Mouse (Mus musculus): Measurements from ENCODE around the gene Zfp174.

Gene Zfp174

DNA sequence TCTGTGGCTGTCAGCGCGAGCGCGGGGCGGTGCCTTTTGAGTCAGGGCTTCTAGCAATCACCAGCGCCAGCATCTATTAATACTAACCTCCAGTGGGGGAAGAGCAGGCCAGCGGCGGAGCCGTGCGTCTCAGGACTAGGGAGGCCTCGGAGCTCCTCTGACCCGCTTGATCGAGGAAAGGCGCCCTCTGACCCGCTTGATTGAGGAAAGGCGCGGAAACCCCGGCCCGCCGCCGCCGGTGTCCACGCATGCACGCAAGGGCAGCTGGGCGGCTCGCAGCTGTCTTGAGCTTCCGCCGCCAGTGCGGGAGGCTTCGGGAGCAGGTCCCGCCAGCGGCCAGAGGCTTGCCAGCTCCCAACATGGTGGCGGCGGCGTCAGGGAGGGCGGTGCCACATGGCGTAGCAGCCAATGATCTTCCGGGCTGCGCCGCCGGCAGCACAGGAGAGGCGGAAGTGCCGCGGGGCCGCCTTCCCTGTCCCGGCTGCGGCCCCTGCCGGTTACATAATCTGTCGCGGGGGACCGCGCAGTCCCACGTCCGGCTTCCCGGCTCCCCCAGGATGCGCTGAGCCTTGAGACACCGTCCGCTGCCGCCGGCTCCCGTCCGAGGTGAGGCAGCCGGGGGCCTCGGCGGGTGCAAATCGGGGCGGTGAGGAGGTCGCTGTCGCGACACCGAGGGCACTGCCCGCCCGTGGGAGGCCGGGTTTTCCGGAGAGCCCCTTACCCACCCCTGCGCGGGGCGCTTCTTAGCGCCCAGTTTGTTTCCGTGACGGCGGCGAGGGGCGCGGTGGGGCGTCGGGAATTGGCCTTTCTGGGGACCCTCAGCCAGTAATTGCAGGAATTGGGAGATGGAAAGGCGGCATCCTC, 37.4 kb downstream of the Zfp174 start, which contains the start of the genes Zfp597 and Gm20695:
Gene Zfp597 (minus strand): TSS at position 361 of the 864 bp plus-strand sequence.
Gene Gm20695 (plus strand): TSS at position 448 of the 864 bp plus-strand sequence.
- DNase-seq (ENCODE audit: low spot score) = peak; percentile 94

DNA sequence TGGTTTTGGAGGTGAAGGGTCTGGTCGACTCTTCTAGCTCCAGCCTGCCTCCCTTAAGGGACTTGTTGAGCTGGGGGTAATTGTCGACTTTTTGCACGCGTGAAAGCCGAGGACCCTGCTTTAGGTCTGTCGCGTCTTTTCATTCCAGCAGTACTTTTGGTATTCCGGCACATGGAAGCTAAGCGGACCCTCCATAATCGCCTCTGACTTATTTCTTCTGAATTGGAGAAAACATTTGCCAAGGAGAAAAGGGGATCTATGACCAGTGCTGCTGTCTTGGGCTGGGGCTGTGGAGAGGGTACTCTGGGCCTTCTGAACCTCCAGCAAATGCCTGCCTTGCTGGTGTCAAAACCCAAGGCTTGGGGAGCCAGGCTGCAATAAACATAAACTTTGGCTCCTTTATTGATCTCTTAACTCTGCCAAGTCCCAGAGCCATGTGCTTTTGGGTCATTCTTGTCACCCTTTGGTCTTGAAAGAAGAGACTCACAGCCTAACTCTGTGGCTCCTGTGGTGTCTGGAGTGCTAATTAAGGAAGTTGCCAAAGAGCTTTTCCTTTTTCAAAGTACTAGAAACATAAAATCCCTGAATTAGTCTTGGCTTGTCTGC, 38.1 kb downstream of the Zfp174 start:
- DNase-seq (ENCODE audit: low spot score) = no peak

DNA sequence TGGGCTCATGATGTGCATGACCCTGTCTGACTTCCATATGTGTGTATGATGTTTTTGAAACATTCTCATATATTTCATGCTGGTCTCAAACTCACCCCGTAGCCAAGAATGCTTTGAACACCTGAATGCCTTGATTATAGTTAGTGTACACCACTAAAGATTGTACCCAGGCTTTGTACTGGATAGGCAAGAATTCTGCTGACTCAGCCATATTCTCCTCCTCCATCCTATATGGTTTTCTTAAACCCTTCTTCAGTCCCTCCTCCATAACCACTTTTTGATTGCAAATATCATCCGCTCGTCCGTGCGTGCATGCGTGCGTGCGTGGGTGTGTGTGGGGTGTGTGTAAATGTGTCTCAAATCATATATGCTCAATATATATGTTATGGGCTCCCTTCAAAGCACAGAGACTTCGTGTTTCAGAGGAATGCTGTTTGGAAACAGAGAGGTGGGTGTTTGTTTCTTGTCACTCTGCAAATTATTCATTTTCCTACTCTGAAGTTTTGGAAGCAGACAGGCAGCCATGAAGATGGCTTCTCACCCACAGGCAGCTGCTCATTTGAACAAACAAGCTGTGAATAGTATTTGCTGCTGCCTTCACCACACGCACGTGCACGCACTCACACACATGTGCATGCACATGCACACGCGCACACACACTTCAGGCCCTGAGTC, 44.7 kb downstream of the Zfp174 start:
- no peak for DNase-seq (ENCODE audit: low spot score)

DNA sequence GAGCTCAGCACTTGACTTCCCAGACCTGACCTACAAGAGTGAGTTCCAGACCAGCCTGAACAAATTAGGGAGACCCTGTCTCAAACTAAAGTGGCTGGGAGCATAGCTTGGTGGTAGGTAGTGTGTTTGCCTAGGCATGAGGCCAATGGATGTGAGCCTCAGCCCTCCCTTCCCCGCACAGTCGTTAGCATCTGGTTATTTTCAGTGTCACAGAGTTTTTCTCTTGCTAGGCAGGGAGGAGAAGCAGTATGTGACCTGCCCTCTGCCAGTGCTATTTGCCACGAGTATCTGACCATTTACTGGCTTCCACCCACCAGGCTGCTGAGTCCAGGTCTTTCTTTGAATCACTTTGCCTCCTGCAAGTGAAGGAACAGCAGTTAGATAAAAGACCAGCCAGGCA, 46.7 kb downstream of the Zfp174 start:
- no peak for DNase-seq (ENCODE audit: low spot score)

DNA sequence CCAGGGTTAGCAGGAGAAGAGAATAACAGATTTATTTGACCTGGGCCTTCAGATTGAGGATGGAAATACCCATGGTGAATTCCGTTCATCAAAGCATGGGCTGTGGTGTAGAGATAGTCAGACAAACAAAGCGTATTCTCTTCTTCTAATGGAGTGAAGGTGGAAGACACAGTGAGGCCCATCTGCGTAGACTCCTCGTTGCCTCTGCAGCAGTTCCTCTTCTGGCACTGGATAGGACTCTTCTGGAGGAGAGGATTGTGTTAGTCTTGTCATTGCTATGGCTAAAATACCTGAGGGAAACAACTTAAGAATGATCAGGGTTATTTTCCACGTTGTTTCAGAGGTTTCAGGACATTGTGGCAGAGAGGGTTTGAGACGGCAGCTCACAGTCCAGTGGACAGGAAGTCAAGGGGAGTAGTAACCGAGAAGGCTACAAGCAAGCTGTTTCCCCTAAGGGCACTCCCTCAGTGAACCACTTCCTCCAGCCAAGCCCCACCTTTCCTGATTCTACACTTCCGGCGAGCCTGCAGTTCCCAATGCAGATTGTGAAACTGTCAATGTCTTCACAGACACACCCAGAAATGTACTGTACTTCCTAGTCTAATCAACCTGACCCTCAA, 48.2 kb downstream of the Zfp174 start:
- no peak for DNase-seq (ENCODE audit: low spot score)

DNA sequence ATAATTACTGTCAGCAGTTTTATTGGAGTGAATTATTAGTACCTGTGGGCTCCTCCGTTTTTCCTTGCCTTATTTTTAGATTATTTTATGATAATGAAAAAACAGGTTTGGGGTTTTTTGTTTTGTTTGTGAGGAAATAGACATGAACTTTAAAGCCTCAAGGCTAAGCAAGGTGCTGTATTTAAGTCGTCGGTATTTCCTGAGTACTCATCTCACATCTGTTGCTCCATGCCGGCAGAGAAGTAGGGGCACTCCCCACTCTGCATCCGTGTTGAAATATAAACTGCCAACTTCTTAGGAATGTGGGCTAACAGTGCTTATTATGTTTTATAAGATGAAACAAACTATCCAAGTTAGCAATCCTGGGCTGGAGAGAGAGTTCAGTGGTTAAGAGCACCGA, 49.0 kb downstream of the Zfp174 start:
- DNase-seq (ENCODE audit: low spot score) = no peak

DNA sequence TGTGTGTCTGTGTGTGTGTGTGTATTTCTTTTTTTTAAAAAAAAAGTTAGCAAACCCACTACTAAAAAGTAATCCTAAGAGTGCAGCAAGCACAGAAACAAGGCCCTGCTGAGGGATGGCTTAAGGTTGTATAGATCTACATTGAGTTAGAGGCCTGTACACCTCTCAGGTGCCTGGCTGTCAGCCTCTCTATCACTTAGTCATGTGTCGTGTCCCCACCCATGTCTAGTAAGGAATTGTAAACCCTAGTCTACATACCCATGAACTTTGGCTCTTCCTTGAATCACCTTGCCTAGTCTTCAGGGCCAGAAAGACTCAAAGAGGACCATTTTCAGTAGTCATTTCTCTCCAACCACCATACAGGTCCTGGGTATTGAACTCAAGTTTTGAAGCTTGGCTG, 49.5 kb downstream of the Zfp174 start:
- no peak for DNase-seq (ENCODE audit: low spot score)

DNA sequence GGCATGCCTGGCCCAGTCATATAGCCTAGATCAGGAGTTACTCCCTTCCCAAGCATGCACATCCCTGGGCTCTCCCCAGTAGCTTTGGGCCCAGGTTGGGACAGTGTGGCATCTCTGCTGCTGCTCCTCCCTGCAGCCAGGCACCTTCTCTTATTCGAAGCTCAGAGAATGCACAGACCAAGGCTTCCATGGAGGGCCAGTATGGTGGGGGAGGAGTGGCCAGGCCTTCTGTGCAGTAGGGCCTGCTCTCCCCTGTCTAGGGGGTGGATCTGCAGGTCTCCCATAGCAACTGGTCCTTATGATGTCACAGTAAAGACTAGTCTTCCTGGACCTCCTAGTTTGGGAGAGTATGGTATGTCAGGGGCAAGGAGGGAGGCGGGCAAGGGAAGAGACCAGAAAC, 60.4 kb downstream of the Zfp174 start:
- DNase-seq (ENCODE audit: low spot score) = no peak

Measured in layer of hippocampus, adult 11-12 months (tissue).